Mouse (Mus musculus): Measurements from ENCODE around the gene Gzmk. TPM values are rescaled to one million over a fixed set of nuclear protein-coding genes. Genes with fewer than 3 reads are reported as not detected.
A peak's percentile ranks its signal among the peaks of the same experiment; 100 is the strongest.

Gzmk gene
- total and polyA plus RNA-seq, 3 experiments, result not detected

GRCm38 (mm10) chr13:113267204-113267603, 41.5 kb upstream of the Gzmk start:
- Histone ChIP-seq H3K9ac (ENCODE audit: control insufficient read depth, low read depth, low read length, poor library complexity, severe bottlenecking) (no peak overlapping the region), H3K27ac (ENCODE audit: control insufficient read depth, low read depth, low read length) (no peak overlapping the region), H3K36me3 (ENCODE audit: control insufficient read depth in 1 of 2, insufficient read depth in 2 of 2, low read length in 2 of 2) (no peaks in the 10 kb centered on the region), H3K9me3 (replicated peaks; ENCODE audit: insufficient read depth, low read length) (no peaks in the 10 kb centered on the region), H3K27me3 (ENCODE audit: control insufficient read depth in 1 of 2, insufficient read depth in 2 of 2, low read length in 2 of 2) (no peaks in the 10 kb centered on the region), H3K79me2 (ENCODE audit: control insufficient read depth, insufficient read depth, low read length, poor library complexity) (no peaks in the 10 kb centered on the region), H3K4me1 (ENCODE audit: control insufficient read depth in 1 of 2, insufficient read depth in 2 of 2, low read length in 2 of 2) (no peaks in the 10 kb centered on the region), H3K4me3 (ENCODE audit: control insufficient read depth in 1 of 2, insufficient read depth in 1 of 2, low read depth in 2 of 2, low read length in 2 of 2) (no peak overlapping the region)
- no peak for DNase-seq (ENCODE audit: low read depth, low spot score)
- no peak for TF ChIP-seq MAX (IDR thresholded peaks at IDR 0.05; ENCODE audit: low read length)
- no peak for TF ChIP-seq POLR2AphosphoS2 (IDR thresholded peaks at IDR 0.05; ENCODE audit: low read length)
- no peak for TF ChIP-seq TCF12 (IDR thresholded peaks at IDR 0.05; ENCODE audit: low read depth, low read length)
- no peak for TF ChIP-seq ELF1 (IDR thresholded peaks at IDR 0.05; ENCODE audit: low read depth, low read length)
- TF ChIP-seq CHD2 (IDR thresholded peaks at IDR 0.05; ENCODE audit: low read length), result no peak
- no peak for TF ChIP-seq BHLHE40 (IDR thresholded peaks at IDR 0.05; ENCODE audit: borderline replicate concordance, low read depth, low read length)
- TF ChIP-seq NRF1 (IDR thresholded peaks at IDR 0.05; ENCODE audit: insufficient read depth, low read depth, low read length, poor library complexity, severe bottlenecking), result no peak
- no peak for TF ChIP-seq HCFC1 (IDR thresholded peaks at IDR 0.05; ENCODE audit: low read depth, low read length)
- no peak for TF ChIP-seq MAFK (IDR thresholded peaks at IDR 0.05; ENCODE audit: borderline replicate concordance, low read depth, low read length)
- TF ChIP-seq ETS1 (IDR thresholded peaks at IDR 0.05; ENCODE audit: low read depth, low read length), result no peak
- TF ChIP-seq TAL1 (IDR thresholded peaks at IDR 0.05; ENCODE audit: low read length), result no peak
- TF ChIP-seq MAZ (IDR thresholded peaks at IDR 0.05; ENCODE audit: low read depth, low read length), result no peak
- no peak for TF ChIP-seq RAD21 (IDR thresholded peaks at IDR 0.05; ENCODE audit: low read depth, low read length)
- no peak for TF ChIP-seq ZMIZ1 (IDR thresholded peaks at IDR 0.05; ENCODE audit: low read depth, low read length)
- TF ChIP-seq RCOR1 (IDR thresholded peaks at IDR 0.05; ENCODE audit: low read depth, low read length), result no peak

GRCm38 (mm10) chr13:113266495-113266951, 40.8 kb upstream of the Gzmk start:
- Histone ChIP-seq H3K4me1 (ENCODE audit: control insufficient read depth in 1 of 2, insufficient read depth in 2 of 2, low read length in 2 of 2) (no peaks in the 10 kb centered on the region), H3K27ac (ENCODE audit: control insufficient read depth, low read depth, low read length) (no peak overlapping the region), H3K27me3 (ENCODE audit: control insufficient read depth in 1 of 2, insufficient read depth in 2 of 2, low read length in 2 of 2) (no peaks in the 10 kb centered on the region), H3K36me3 (ENCODE audit: control insufficient read depth in 1 of 2, insufficient read depth in 2 of 2, low read length in 2 of 2) (no peaks in the 10 kb centered on the region), H3K79me2 (ENCODE audit: control insufficient read depth, insufficient read depth, low read length, poor library complexity) (no peaks in the 10 kb centered on the region), H3K9me3 (replicated peaks; ENCODE audit: insufficient read depth, low read length) (no peaks in the 10 kb centered on the region), H3K4me3 (ENCODE audit: control insufficient read depth in 1 of 2, insufficient read depth in 1 of 2, low read depth in 2 of 2, low read length in 2 of 2) (no peak overlapping the region), H3K9ac (ENCODE audit: control insufficient read depth, low read depth, low read length, poor library complexity, severe bottlenecking) (no peak overlapping the region)
- DNase-seq (ENCODE audit: low read depth, low spot score), result peak; percentile 62
- no peak for TF ChIP-seq MXI1 (IDR thresholded peaks at IDR 0.05; ENCODE audit: low read depth, low read length)
- TF ChIP-seq MYB (IDR thresholded peaks at IDR 0.05; ENCODE audit: low read depth, low read length), result no peak
- TF ChIP-seq ZKSCAN1 (IDR thresholded peaks at IDR 0.05; ENCODE audit: low read depth, low read length), result no peak
- no peak for TF ChIP-seq CHD2 (IDR thresholded peaks at IDR 0.05; ENCODE audit: low read length)
- no peak for TF ChIP-seq RCOR1 (IDR thresholded peaks at IDR 0.05; ENCODE audit: low read depth, low read length)
- TF ChIP-seq POLR2AphosphoS5 (IDR thresholded peaks at IDR 0.05; ENCODE audit: borderline replicate concordance, low read depth, low read length), result no peak
- TF ChIP-seq SMC3 (IDR thresholded peaks at IDR 0.05; ENCODE audit: low read depth, low read length), result peak; percentile 51
- no peak for TF ChIP-seq NRF1 (IDR thresholded peaks at IDR 0.05; ENCODE audit: insufficient read depth, low read depth, low read length, poor library complexity, severe bottlenecking)
- TF ChIP-seq E2F4 (IDR thresholded peaks at IDR 0.05; ENCODE audit: borderline replicate concordance, low read depth, low read length), result no peak
- no peak for TF ChIP-seq NELFE (IDR thresholded peaks at IDR 0.05; ENCODE audit: low read depth, low read length)
- no peak for TF ChIP-seq POLR2A (IDR thresholded peaks at IDR 0.05; ENCODE audit: control insufficient read depth in 1 of 2, insufficient read depth in 1 of 2, low read depth in 1 of 2, low read length in 2 of 2, poor library complexity in 1 of 2)
- TF ChIP-seq ZC3H11A (IDR thresholded peaks at IDR 0.05; ENCODE audit: low read depth, low read length), result 0 out of 2 replicates have a peak, but pooled peaks have one; percentile 16
- no peak for TF ChIP-seq MYC (IDR thresholded peaks at IDR 0.05; ENCODE audit: low read depth, low read length)
- TF ChIP-seq ETS1 (IDR thresholded peaks at IDR 0.05; ENCODE audit: low read depth, low read length), result no peak
- TF ChIP-seq ZNF384 (IDR thresholded peaks at IDR 0.05; ENCODE audit: low read depth, low read length), result no peak
- TF ChIP-seq KAT2A (conservative IDR thresholded peaks at IDR 0.05; ENCODE audit: low read depth, low read length), result no peak
- TF ChIP-seq CTCF (IDR thresholded peaks at IDR 0.05 in 2 of 3, conservative IDR thresholded peaks at IDR 0.05 in 1 of 3; ENCODE audit: control insufficient read depth in 1 of 3, insufficient read depth in 1 of 3, low read depth in 2 of 3, low read length in 3 of 3, poor library complexity in 1 of 3, severe bottlenecking in 1 of 3), result peak; percentile 56 to 80 (median 74)
- peak; percentile 56 for TF ChIP-seq RAD21 (IDR thresholded peaks at IDR 0.05; ENCODE audit: low read depth, low read length)
- TF ChIP-seq MAX (IDR thresholded peaks at IDR 0.05; ENCODE audit: low read length), result no peak
- no peak for TF ChIP-seq TAL1 (IDR thresholded peaks at IDR 0.05; ENCODE audit: low read length)
